Mouse (Mus musculus) splenic B cell, adult 2 months (primary cell): Measurements from ENCODE around the gene Hspa12a.
A peak's percentile ranks its signal among the peaks of the same experiment; 100 is the strongest.

ENCODE experiments used
- DNase-seq: peaks from one replicate; pipeline ENCODE4 v3.0.0-alpha.2; 2011; ENCODE audit warnings: low read depth, low spot score
- H3K27me3 ChIP-seq: 2 replicates; pipeline ENCODE4 v1.6.1; 2012; ENCODE audit warnings: mild to moderate bottlenecking, low read length, moderate library complexity, mixed read lengths; ENCODE audit not compliant: control insufficient read depth, poor library complexity, insufficient read depth, severe bottlenecking
- H3K36me3 ChIP-seq: 2 replicates; pipeline ENCODE4 v1.6.1; 2012; ENCODE audit warnings: mild to moderate bottlenecking, low read length, moderate library complexity, mixed read lengths; ENCODE audit not compliant: control insufficient read depth, poor library complexity, insufficient read depth, severe bottlenecking

Gene Hspa12a

GRCm38 (mm10) chr19:58942841-58943828, at the start of gene Hspa12a, which contains the start of gene Eno4:
Gene Hspa12a (minus strand): TSS chr19:58943654.
Gene Eno4 (plus strand): TSS chr19:58943425.
- DNase-seq: peak; percentile 94
- Histone ChIP-seq H3K27me3 (no peaks in the 10 kb centered on the region), H3K36me3 (no peaks in the 10 kb centered on the region)

GRCm38 (mm10) chr19:58981571-58981970, 38.1 kb upstream of the Hspa12a start:
- no peak for DNase-seq
- H3K36me3 ChIP-seq: no peaks in the 10 kb centered on the region
- no peaks in the 10 kb centered on the region; the same call in 1 of the 2 replicates for H3K27me3 ChIP-seq

GRCm38 (mm10) chr19:58980056-58980440, 36.6 kb upstream of the Hspa12a start:
- Histone ChIP-seq H3K27me3 (no peaks in the 10 kb centered on the region; the same call in 1 of the 2 replicates), H3K36me3 (no peaks in the 10 kb centered on the region)
- DNase-seq: no peak

- Histone ChIP-seq H3K36me3 (no peaks in the 10 kb centered on the region), H3K27me3 (no peaks in the 10 kb centered on the region; the same call in 1 of the 2 replicates)
- DNase-seq: no peak
These were observed 36.1 kb upstream of the Hspa12a start for GRCm38 (mm10) chr19:58979436-58980055.

- no peak for DNase-seq
- Histone ChIP-seq H3K36me3 (no peaks in the 10 kb centered on the region), H3K27me3 (no peaks in the 10 kb centered on the region; the same call in 1 of the 2 replicates)
These were observed 35.1 kb upstream of the Hspa12a start for GRCm38 (mm10) chr19:58978401-58979171.

- Histone ChIP-seq H3K36me3 (no peaks in the 10 kb centered on the region), H3K27me3 (no peaks in the 10 kb centered on the region)
- DNase-seq: no peak
These were observed 31.9 kb upstream of the Hspa12a start for GRCm38 (mm10) chr19:58975216-58975863.

GRCm38 (mm10) chr19:58974126-58974525, 30.7 kb upstream of the Hspa12a start:
- H3K36me3 ChIP-seq: no peaks in the 10 kb centered on the region
- DNase-seq: no peak
- H3K27me3 ChIP-seq: no peaks in the 10 kb centered on the region

- DNase-seq: no peak
- no peaks in the 10 kb centered on the region for H3K36me3 ChIP-seq
- H3K27me3 ChIP-seq: no peaks in the 10 kb centered on the region
These were observed 27.4 kb upstream of the Hspa12a start for GRCm38 (mm10) chr19:58970826-58971225.

- no peaks in the 10 kb centered on the region for H3K36me3 ChIP-seq
- H3K27me3 ChIP-seq: no peaks in the 10 kb centered on the region
- no peak for DNase-seq
These were observed 25.5 kb upstream of the Hspa12a start for GRCm38 (mm10) chr19:58968731-58969506.

GRCm38 (mm10) chr19:58963011-58963410, 19.6 kb upstream of the Hspa12a start:
- Histone ChIP-seq H3K36me3 (no peaks in the 10 kb centered on the region), H3K27me3 (no peaks in the 10 kb centered on the region)
- DNase-seq: no peak

GRCm38 (mm10) chr19:58954779-58955178, 11.3 kb upstream of the Hspa12a start:
- DNase-seq: no peak
- H3K36me3 ChIP-seq: no peaks in the 10 kb centered on the region
- H3K27me3 ChIP-seq: no peaks in the 10 kb centered on the region

- no peaks in the 10 kb centered on the region for H3K36me3 ChIP-seq
- H3K27me3 ChIP-seq: no peaks in the 10 kb centered on the region
- DNase-seq: no peak
These were observed 8.8 kb upstream of the Hspa12a start for GRCm38 (mm10) chr19:58952236-58952635.

- Histone ChIP-seq H3K36me3 (no peaks in the 10 kb centered on the region), H3K27me3 (no peaks in the 10 kb centered on the region)
- no peak for DNase-seq
These were observed 8.1 kb upstream of the Hspa12a start for GRCm38 (mm10) chr19:58951521-58951920.
